Mouse (Mus musculus) hematopoietic stem cell, adult 5-6 weeks (primary cell): ENCODE data around the gene Stab1. TPM values are rescaled to one million over a fixed set of nuclear protein-coding genes. Genes with fewer than 3 reads are reported as not detected.
A peak's percentile ranks its signal among the peaks of the same experiment; 100 is the strongest.

Source experiments
- ATAC-seq, 2 experiments: fragments of 125-278 bp in 1 of 2; replicated peaks in 1 of 2; 2 replicates each; pipeline ENCODE4 v1.8.0; 2016 to 2017; ENCODE audit warnings: inconsistent platforms in 2 of 2, mild to moderate bottlenecking in 2 of 2, moderate number of reproducible peaks in 2 of 2, low read depth in 1 of 2, moderate TSS enrichment in 1 of 2; ENCODE audit not compliant: low FRiP score in 2 of 2, poor library complexity in 2 of 2, severe bottlenecking in 2 of 2, insufficient read depth in 1 of 2, low TSS enrichment in 1 of 2
- total RNA-seq: library from RNA; stranded (forward); fragments of 172-1452, 232-1000 nt; gene quantifications from 2 replicates; pipeline ENCODE4 v1.2.3, GENCODE M21; 2017

The Stab1 gene
- total RNA-seq, 1 experiment from 2014 or later = not detected

- ATAC-seq = no peak
Measured at GRCm38 (mm10) chr14:31138219-31138896, 30.1 kb downstream of the Stab1 start.

- no peak for ATAC-seq
Measured at GRCm38 (mm10) chr14:31137791-31138190, 30.6 kb downstream of the Stab1 start.

DNA sequence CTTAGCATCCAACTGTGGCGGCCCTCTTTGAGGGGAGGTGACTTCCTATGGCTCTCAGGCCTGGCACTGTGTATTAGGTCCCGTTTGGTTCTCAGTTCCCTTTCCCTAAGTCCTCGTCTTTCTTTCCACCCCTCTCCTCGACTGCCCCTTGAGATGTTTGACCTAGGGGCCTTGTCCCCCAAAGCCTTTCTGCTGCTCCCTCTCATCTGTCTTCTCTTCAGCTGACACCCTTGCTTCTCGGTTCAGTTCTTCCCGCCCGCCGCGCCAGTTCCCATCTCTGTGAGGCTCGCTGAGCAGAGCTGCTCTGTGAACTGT, 31.2 kb downstream of the Stab1 start:
- no peak for ATAC-seq

- ATAC-seq = no peak
Measured at GRCm38 (mm10) chr14:31136411-31137280, 31.8 kb downstream of the Stab1 start.

GRCm38 (mm10) chr14:31135495-31136410, 32.7 kb downstream of the Stab1 start:
- ATAC-seq = no peak

DNA sequence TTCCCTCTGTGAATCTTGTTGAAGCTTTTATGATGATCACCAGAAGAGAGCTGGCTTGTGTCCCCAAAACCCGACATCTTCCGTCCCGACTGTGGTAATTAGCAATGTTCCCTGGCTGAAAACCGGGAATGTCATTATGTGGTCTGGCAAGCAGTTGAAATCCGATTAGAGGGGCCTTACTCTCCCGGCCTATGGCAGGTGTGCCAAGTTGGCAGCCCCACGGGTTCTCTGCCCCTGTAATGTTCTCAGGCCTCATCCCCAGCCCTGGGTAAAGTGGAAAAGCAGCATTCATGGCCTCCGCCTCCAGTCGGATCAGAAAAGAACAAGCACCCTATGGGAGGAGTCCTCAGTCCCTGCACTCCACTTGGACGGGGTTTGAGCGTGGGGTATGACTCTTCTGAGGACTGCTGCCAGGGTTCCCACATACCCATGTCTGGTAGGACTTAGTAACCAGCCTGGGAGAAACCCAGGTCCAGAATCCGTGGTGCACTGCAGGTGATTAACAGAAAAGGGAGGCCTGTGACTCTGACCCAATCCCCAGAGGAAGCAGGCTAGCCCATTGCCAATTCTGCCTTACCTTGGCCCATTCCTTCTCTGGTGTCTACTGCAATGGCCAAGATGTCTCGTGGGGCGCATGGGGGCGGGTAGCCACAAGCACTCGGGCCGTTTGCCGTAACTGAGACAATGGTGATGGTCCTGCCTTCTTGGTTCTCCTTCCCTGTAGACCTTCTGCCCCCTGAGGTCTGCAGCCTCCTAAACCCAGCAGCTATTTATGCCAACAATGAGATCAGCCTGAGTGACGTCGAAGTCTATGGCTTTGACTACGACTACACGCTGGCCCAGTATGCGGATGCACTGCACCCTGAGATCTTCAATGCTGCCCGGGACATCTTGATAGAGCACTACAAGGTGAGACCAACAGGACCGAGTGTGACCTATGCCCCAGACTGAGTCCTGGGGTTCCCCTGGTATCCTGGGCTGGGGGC, 34.1 kb downstream of the Stab1 start:
- no peak for ATAC-seq

DNA sequence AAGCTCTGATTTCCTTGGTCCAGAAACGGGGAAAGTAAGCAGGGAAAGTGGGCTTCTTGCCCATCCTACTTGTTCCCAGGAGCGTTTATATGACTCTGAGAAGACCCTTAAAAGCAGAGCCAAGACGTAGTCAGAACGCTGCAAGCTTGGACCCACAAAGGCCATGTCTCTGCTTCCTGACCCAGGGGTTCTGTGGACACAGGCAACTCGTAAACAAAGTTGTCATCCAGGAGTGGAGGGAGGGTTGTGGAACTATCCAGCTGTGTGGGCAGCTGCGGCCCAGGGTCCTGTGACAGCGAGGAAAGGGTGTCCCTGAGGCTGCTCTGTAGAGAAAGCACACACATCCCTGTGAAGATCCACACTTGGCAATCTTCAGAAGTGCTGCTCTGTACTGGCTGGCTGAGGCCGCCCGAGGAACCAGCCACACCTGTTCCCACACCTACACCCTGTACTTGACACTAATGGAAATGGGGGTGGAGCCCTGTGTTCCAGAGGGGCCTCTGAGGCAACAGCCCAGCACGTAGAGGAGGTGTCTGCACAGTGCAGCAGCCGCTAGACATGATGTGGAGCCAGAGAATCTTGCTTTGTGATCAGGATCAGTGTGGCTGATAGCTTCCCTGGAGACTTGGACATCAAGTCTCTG, 35.3 kb downstream of the Stab1 start:
- ATAC-seq = no peak

DNA sequence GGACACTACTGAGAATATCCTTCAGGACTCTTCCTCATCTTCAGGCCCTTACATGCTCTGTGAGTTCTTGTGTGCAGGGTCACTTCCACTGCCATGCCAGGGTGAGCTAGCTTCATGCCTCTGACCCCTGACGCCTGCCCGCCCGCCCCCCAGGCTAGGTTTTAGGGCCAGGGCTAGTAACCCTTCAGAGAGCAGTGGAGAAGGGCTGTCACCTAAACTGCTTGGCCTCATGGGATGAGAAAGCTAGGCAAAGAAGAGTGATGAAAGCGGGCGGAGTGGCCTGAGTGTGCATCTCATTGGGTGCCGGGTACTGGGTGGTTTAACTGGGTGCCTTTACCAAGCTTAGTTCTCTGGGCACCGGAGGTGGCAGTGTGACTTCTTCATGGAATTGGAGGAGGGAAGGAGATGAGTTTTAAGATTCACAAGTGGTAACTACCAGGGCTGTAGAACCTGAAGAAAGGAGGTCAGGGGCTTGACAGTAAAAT, 35.9 kb downstream of the Stab1 start:
- no peak for ATAC-seq

DNA sequence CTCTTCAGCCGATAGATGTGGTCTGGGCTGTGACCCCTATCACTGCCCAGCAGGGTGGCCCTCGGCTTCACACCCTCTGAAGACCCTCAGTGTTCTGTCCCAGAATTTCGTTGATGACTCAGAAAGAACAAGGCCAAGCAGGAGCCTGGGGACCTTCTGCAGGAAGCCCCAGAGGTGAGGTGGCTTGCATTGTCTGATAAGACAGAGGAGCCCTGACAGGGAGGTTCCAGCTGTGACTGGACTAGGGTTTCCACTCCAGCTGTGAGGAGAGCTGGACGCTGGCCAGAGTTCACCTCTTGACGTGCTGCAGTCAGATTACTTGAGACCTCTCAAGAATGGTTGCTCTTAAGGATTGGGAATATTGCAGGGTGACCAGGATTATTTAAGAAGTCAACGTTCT, 36.4 kb downstream of the Stab1 start:
- no peak for ATAC-seq

DNA sequence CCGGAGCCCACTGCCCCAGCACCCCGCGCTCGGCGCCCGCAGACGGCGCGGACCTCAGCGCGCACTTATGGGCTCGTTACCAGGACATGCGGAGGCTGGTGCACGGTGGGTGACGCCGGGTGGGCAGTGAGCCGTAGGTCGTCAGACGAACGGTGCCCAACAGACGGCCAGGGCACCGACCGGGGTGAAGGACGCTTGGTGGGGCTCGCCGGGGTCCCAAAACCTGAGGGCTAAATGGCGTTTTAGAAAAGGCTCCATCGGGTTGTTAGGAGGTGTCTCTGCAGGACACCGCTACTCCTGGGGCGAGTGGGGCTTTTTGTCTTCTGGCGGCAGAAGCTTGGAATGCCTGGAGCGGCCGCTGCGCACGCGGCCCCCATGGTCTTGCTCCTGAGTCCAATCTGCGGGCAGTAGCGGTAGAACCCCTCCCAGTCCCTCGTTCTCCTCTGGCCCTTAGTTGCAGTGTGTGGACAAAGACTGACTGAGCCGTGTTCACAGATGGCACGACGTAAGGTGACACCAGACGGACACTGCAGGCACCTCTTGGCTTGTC, 37.1 kb downstream of the Stab1 start:
- no peak for ATAC-seq

DNA sequence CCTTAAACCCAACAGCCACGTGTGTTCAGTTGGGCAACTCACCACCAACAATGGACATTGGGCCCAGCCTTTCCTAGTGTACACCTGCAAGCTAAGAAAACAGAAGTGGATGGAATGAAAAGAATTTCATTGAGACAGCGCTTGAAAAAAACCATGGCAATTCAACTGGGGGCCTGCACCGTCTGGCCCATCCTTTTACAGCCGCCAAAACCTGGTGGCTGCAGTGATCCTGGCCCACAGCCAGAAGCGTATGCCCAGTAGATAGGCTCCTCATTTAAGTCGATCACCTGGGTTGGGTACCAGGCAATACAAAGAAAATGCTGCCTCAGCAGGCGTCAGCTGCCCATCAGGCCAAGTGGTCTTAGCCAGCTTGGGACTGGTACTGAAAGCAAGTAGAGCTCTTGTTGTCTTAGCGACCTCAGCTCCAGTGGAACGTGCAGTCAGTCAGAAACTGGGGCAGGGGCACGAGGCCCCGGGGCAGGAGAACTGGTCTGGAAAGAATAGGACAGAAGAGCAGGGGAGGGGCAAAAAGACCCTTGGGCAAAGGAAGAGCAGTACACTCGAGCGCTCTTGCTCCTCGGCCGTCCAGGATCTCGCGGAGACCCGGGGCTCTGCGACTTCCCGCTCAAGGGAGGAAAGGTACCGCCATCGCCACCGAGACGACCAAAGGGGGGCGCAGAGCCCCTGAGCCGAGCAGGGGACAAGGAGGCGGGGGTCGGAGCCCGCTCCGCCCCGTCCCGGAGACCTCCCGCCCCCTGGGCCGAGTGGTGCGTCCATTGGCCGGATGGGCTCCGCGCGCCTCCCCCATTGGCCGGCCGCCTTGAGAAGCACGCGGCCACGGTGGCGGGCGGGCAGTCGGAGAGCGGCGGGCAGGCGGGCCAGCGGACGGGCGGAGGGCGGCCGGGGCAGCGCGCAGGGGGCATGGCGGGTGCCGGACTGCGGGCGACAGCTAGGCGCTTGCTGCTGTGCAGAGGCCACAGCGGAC, 37.9 kb downstream of the Stab1 start, which contains the start of gene Nt5dc2:
Nt5dc2 (plus strand) TSS at position 818 of the 985 bp plus-strand sequence.
- ATAC-seq = peak; percentile 40 to 51

DNA sequence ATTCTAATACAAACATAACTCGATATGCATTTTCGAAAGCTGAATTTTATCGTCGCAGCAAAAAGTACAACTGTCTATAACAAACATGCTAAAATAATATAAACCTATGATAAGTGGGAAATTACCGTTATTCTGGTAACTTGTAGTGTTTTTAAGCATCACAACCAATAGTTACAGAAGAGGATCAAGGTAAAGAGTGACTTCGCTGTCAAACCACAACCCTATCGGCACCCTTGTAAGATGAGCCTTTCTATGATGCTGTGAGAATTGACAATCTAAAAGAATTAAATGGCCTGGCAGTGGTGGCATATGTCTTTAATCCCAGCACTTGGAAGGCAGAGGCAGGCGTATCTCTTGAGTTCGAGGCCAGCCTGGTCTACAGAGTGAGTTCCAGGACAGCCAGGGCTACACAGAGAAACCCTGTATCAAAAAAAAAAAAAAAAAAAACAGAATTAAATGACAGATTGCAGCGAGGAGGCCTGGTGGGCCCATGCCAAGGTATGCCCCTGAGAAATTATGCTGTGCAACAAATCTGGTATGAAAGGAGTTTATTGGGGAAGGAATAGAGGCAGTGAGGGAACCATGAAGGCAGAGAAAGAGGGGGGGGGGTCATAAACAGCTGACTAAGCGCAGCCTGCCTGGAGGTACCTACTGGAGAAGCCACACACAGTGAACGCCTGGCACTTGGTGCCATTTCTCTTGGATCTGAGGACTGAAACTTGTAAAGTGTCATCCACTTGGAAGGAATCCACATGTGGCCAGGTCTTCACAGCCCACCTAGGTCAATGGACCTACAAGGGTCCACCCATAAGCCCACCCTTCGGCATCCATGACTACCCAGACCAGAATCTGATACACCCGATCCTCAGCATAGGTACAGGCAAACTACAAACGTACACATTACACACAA, 38.9 kb downstream of the Stab1 start:
- ATAC-seq = no peak

- ATAC-seq = peak; percentile 87 to 94
Measured at GRCm38 (mm10) chr14:31128826-31129219, 39.6 kb downstream of the Stab1 start, which contains the start of gene Smim4. TSS of gene Smim4 (minus strand) at chr14:31128956.
